16 mouse cellular contexts compared by ENCODE assay signal in genomic region chr9:21154787-21155186, GRCm38 (mm10).
"Had no signal": no experiment of that assay in that cellular context is flagged by ENCODE, and none has a peak within 500 bp of the region (broad histone marks: within the 10 kb centered on the region; RNA-seq: fewer than 3 reads in every experiment).

No protein-coding gene starts in this region.

- H3K36me3 ChIP-seq: lung, embryonic 15.5 days; midbrain, embryonic 13.5 days; midbrain, embryonic 15.5 days; neural tube, embryonic 12.5 days had no signal

- H3K9ac ChIP-seq: liver, postnatal 0 days; midbrain, embryonic 13.5 days; midbrain, embryonic 15.5 days; neural tube, embryonic 12.5 days had no signal

- H3K27me3 ChIP-seq: lung, embryonic 15.5 days; megakaryocyte, embryonic 14.5 days; neural tube, embryonic 12.5 days had no signal

- H3K9me3 ChIP-seq: lung, embryonic 15.5 days; megakaryocyte, embryonic 14.5 days; midbrain, embryonic 13.5 days; midbrain, embryonic 15.5 days; neural tube, embryonic 12.5 days had no signal

- H3K4me2 ChIP-seq: midbrain, embryonic 11.5 days; midbrain, embryonic 13.5 days; midbrain, embryonic 15.5 days; neural tube, embryonic 12.5 days had no signal

- ATAC-seq: liver, postnatal 0 days; lung, postnatal 0 days; midbrain, embryonic 13.5 days; midbrain, embryonic 15.5 days had no signal

- H3K27ac ChIP-seq: macrophage; midbrain, embryonic 13.5 days; midbrain, embryonic 15.5 days; neural tube, embryonic 12.5 days had no signal

- DNase-seq: liver, postnatal 0 days; lung, adult 2 months; lung, postnatal 14 days; lung, postnatal 36 days; right cerebral cortex, adult 18-20 months; thymus, adult 18-20 months; thymus, postnatal 14 days; thymus, postnatal 36 days had no signal

- H3K4me3 ChIP-seq: lung, embryonic 15.5 days; megakaryocyte, embryonic 14.5 days; midbrain, embryonic 13.5 days; midbrain, embryonic 15.5 days; neural tube, embryonic 12.5 days had no signal
